19 mouse cellular contexts compared by ENCODE assay signal in the genomic region with DNA sequence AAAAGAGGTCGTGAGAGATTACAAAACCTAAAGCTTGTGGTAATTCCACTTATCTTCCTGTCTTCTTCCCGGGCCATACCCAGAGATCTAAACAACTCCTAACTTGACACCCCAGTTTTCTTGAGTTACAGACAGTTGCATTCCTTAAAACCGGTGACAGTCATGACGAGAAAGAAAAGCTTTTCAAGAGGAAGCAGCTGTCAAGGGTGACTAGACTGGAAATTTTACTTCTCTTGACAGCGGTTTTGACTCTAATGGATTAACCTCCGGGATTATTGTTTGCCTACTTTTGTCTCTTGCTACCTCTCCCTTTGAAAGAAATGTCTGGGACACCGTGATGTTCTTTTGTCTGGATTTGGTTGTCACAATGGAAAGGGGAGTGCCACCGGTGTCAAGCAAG.
DNase-seq lines count a peak whose midpoint lies in the region; ATAC-seq lines count a peak whose summit lies in the region.
"Had no signal": no experiment of that assay in that cellular context is flagged by ENCODE, and none has a peak within 500 bp of the region (broad histone marks: within the 10 kb centered on the region; RNA-seq: fewer than 3 reads in every experiment).

No protein-coding gene starts in this region.

- no peaks in the 10 kb centered on the region; the same call in 1 of the 2 replicates for H3K27me3 ChIP-seq in midbrain, embryonic 11.5 days (ENCODE audit: control insufficient read depth, insufficient read depth, low read length)
- H3K27me3 ChIP-seq in midbrain, embryonic 15.5 days (replicated peaks) = no peaks in the 10 kb centered on the region
- H3K27me3 ChIP-seq: heart, embryonic 13.5 days; hindbrain, embryonic 12.5 days had no signal

- WGBS in midbrain, embryonic 11.5 days = 24% methylated on average over 8 of the region's 8 CpGs
- 11% methylated on average over 8 of the region's 8 CpGs for WGBS in midbrain, embryonic 15.5 days

- no peaks in the 10 kb centered on the region for H3K36me3 ChIP-seq in midbrain, embryonic 11.5 days (ENCODE audit: control insufficient read depth, insufficient read depth, low read length)
- no peaks in the 10 kb centered on the region for H3K36me3 ChIP-seq in midbrain, embryonic 15.5 days (replicated peaks)
- H3K36me3 ChIP-seq: G1E; heart, embryonic 13.5 days; hindbrain, embryonic 12.5 days had no signal

- no peak overlapping the region for H3K4me2 ChIP-seq in midbrain, embryonic 11.5 days
- no peak overlapping the region for H3K4me2 ChIP-seq in midbrain, embryonic 15.5 days
- H3K4me2 ChIP-seq: heart, embryonic 13.5 days; hindbrain, embryonic 12.5 days had no signal

- peaks cover 5% of the 10 kb centered on the region; the same call in 1 of the 2 replicates for H3K4me1 ChIP-seq in midbrain, embryonic 11.5 days (ENCODE audit: control insufficient read depth, insufficient read depth, low read length)
- peaks cover 8% of the 10 kb centered on the region for H3K4me1 ChIP-seq in midbrain, embryonic 15.5 days

- H3K9me3 ChIP-seq in midbrain, embryonic 11.5 days (ENCODE audit: control insufficient read depth, low read length) = no peaks in the 10 kb centered on the region
- no peaks in the 10 kb centered on the region for H3K9me3 ChIP-seq in midbrain, embryonic 15.5 days
- H3K9me3 ChIP-seq: heart, embryonic 13.5 days; hindbrain, embryonic 12.5 days had no signal

- H3K27ac ChIP-seq in midbrain, embryonic 11.5 days (ENCODE audit: low read depth, low read length) = no peak overlapping the region
- H3K27ac ChIP-seq in midbrain, embryonic 15.5 days = no peak overlapping the region
- H3K27ac ChIP-seq: heart, embryonic 13.5 days; hindbrain, embryonic 12.5 days had no signal

- no peak overlapping the region for H3K4me3 ChIP-seq in midbrain, embryonic 11.5 days (ENCODE audit: low read depth, low read length)
- H3K4me3 ChIP-seq in midbrain, embryonic 15.5 days = no peak overlapping the region
- H3K4me3 ChIP-seq: heart, embryonic 13.5 days; hindbrain, embryonic 12.5 days had no signal

- peak; percentile 85 for DNase-seq in midbrain, embryonic 11.5 days (ENCODE audit: low spot score, missing footprints)
- peak; percentile 10 for DNase-seq in retina, embryonic 14.5 days (ENCODE audit: low spot score)
- DNase-seq in thymus, postnatal 25 days = no peak
- no peak for DNase-seq in left cerebral cortex, postnatal 14 days (ENCODE audit: low spot score in 2 of 2)
- DNase-seq: adrenal gland, adult 2 months; adrenal gland, postnatal 25 days; cerebellum, adult 18-20 months; cerebellum, adult 9-11 months; cerebellum, postnatal 36 days; gastrocnemius, postnatal 10 days; heart, postnatal 36 days had no signal

- intact Hi-C loops in left cerebral cortex, postnatal 14 days (cut with DNase I) = no loop called here

- no peak overlapping the region for H3K9ac ChIP-seq in midbrain, embryonic 11.5 days (ENCODE audit: low read length)
- H3K9ac ChIP-seq in midbrain, embryonic 15.5 days = no peak overlapping the region
- H3K9ac ChIP-seq: heart, embryonic 13.5 days; hindbrain, embryonic 12.5 days had no signal

- ATAC-seq in midbrain, embryonic 11.5 days (ENCODE audit: low FRiP score) = no peak
- ATAC-seq in midbrain, embryonic 15.5 days (replicated peaks) = no peak
- ATAC-seq in common myeloid progenitor, adult 5-6 weeks (replicated peaks; ENCODE audit: low read depth, poor library complexity, severe bottlenecking) = peak; percentile 36
- ATAC-seq: forebrain, embryonic 16.5 days; hindbrain, embryonic 16.5 days; inflammation-experienced regulatory T-cells, adult 6 months had no signal

Comparison
In these comparisons a context has a peak if more than half of its experiments do, and no peak if none do; other contexts are left out.
1. DNase-seq: peak in midbrain, embryonic 11.5 days (single experiment) and retina, embryonic 14.5 days (single experiment); none in thymus, postnatal 25 days (single experiment) and left cerebral cortex, postnatal 14 days (0 of 2).